Mouse (Mus musculus): Measurements from ENCODE around the gene Slc7a5.

- TF ChIP-seq CTCF (IDR thresholded peaks at IDR 0.05; ENCODE audit: low read depth) = peak; percentile 42
- peak; percentile 62; the same call in 1 of the 2 replicates for TF ChIP-seq EP300 (IDR thresholded peaks at IDR 0.05; ENCODE audit: low read depth)
Observed at GRCm38 (mm10) chr8:121898401-121898931, 9.0 kb downstream of the Slc7a5 start.

Measured in liver, postnatal 0 days (tissue).